Mouse (Mus musculus) lung, adult 2 months (tissue): ENCODE data around the gene Gm765.

ENCODE experiments used
- CTCF ChIP-seq: fragments of 200-500 bp; IDR thresholded peaks from 2 replicates; pipeline ENCODE4 v1.5.1; 2011; ENCODE audit warnings: mild to moderate bottlenecking, low read length, control low read depth; ENCODE audit not compliant: insufficient read depth
- POLR2A ChIP-seq: fragments of 200-500 bp; IDR thresholded peaks from 2 replicates; pipeline ENCODE4 v1.6.1; 2011; ENCODE audit warnings: low read depth, mild to moderate bottlenecking, control low read depth, low read length, borderline replicate concordance; ENCODE audit errors: extremely low read depth

GRCm38 (mm10) chr6:98190745-98191442 lies 151.7 kb downstream of the Gm765 start:
- TF ChIP-seq CTCF, result no peak
- TF ChIP-seq POLR2A, result no peak
